Mouse (Mus musculus) neural tube, embryonic 11.5 days (tissue): Measurements from ENCODE around the gene Nos1ap. TPM values are rescaled to one million over a fixed set of nuclear protein-coding genes. Genes with fewer than 3 reads are reported as not detected.

Experiments
- ATAC-seq: fragments of 200-750 bp; cut with Nextera tagmentation; 2 replicates; pipeline ENCODE4 v1.8.0; 2017; ENCODE audit warnings: moderate number of reproducible peaks, mild to moderate bottlenecking, moderate TSS enrichment, moderate library complexity; ENCODE audit not compliant: insufficient read depth, low FRiP score, low TSS enrichment
- DNase-seq: peaks from one replicate; pipeline ENCODE4 v3.0.0-alpha.2; 2015; ENCODE audit warnings: low spot score
- H3K27ac ChIP-seq: fragments of 300-500 bp; sonication (generic); 2 replicates; pipeline ENCODE4 v1.5.1; 2014; ENCODE audit warnings: low read depth, mild to moderate bottlenecking, low read length
- H3K27me3 ChIP-seq: fragments of 300-500 bp; sonication (generic); 2 replicates; pipeline ENCODE4 v1.6.1; 2014; ENCODE audit warnings: mild to moderate bottlenecking, low read length, mixed read lengths; ENCODE audit not compliant: control insufficient read depth, insufficient read depth
- H3K36me3 ChIP-seq: fragments of 300-500 bp; sonication (generic); 2 replicates; pipeline ENCODE4 v1.6.1; 2014; ENCODE audit warnings: mild to moderate bottlenecking, low read length, moderate library complexity, mixed read lengths; ENCODE audit not compliant: control insufficient read depth, insufficient read depth
- H3K4me1 ChIP-seq: fragments of 300-500 bp; sonication (generic); 2 replicates; pipeline ENCODE4 v1.6.1; 2014; ENCODE audit warnings: low read length, mixed read lengths; ENCODE audit not compliant: control insufficient read depth, insufficient read depth
- H3K4me2 ChIP-seq: fragments of 300-500 bp; sonication (generic); 2 replicates; pipeline ENCODE4 v1.6.1; 2014; ENCODE audit warnings: low read depth, mild to moderate bottlenecking, moderate library complexity
- H3K4me3 ChIP-seq: fragments of 300-500 bp; sonication (generic); 2 replicates; pipeline ENCODE4 v1.5.1; 2014; ENCODE audit warnings: low read depth, low read length
- H3K9ac ChIP-seq: fragments of 300-500 bp; sonication (generic); 2 replicates; pipeline ENCODE4 v1.6.1; 2014; ENCODE audit warnings: mild to moderate bottlenecking, low read length
- H3K9me3 ChIP-seq: fragments of 300-500 bp; sonication (generic); 2 replicates; pipeline ENCODE4 v1.6.1; 2016; ENCODE audit warnings: low read length; ENCODE audit not compliant: control insufficient read depth
- WGBS: fragments of 180-500 bp; shearing (Covaris S2); extraction: QIAGEN DNeasy Blood & Tissue Kit; methylation state at CpG from one replicate; pipeline ENCODE4 v1.1.7; 2014; 5-methylcytosine and 5-hydroxymethylcytosine counted together
- polyA plus RNA-seq: library from polyadenylated mRNA; unstranded; fragments of >200 nt; fragmentation: Nextera tagmentation; extraction: Ambion mirVana; gene quantifications from 2 replicates; pipeline ENCODE4 v1.2.1, GENCODE M21; 2014

Nos1ap gene
- polyA plus RNA-seq, 1 experiment from 2014 or later = 8.9 TPM

DNA sequence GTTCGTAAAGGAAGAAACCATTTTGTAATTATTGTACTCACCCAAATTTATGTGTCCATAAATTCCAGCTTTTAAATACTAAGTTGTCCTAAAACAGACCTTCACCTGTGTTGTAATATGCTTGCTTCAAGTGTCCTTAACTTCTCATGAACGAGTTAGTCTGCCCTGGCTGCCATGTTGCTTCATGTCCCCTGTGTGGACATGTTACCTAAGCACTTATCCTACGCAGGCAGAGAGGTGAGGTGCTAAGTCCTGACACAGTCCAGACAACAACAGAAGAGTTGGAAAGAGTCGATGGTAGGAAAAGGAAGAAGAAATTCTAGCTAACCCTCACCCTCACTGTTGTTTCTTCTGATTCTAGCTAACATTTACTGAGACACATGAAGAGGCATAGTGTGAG, 43.4 kb downstream of the Nos1ap start:
- 87% methylated on average over 4 of the region's 4 CpGs for WGBS
- no peak for DNase-seq
- no peak overlapping the region for H3K4me3 ChIP-seq
- no peaks in the 10 kb centered on the region for H3K36me3 ChIP-seq
- no peak for ATAC-seq
- H3K27ac ChIP-seq = no peak overlapping the region
- H3K4me1 ChIP-seq = no peaks in the 10 kb centered on the region
- no peak overlapping the region for H3K4me2 ChIP-seq
- H3K27me3 ChIP-seq = no peaks in the 10 kb centered on the region
- no peak overlapping the region for H3K9ac ChIP-seq
- no peaks in the 10 kb centered on the region for H3K9me3 ChIP-seq

DNA sequence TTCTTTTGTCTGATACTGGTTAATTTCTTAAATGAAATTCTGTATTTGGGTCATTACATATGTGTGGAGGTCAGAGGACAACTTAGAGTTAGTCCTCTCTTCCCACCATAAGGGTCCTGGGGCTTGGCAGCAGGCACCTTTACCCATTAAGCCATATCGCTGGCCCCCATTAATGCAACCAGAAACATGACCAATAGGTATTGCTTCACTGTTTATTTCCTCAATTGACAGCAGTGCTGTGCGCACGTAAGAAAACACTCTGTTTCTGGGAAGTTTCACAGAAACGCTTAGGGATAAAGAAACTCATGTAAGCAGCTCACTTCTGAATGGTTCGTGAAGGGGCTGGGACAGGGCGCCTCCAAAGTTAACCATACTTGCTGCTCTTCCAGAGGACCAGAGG, 44.4 kb downstream of the Nos1ap start:
- H3K4me2 ChIP-seq = no peak overlapping the region
- WGBS = 92% methylated on average over 6 of the region's 6 CpGs
- H3K4me3 ChIP-seq = no peak overlapping the region
- H3K9ac ChIP-seq = no peak overlapping the region
- H3K36me3 ChIP-seq = no peaks in the 10 kb centered on the region
- H3K27ac ChIP-seq = no peak overlapping the region
- ATAC-seq (no peak), DNase-seq (no peak)
- H3K4me1 ChIP-seq = no peaks in the 10 kb centered on the region
- H3K27me3 ChIP-seq = no peaks in the 10 kb centered on the region
- no peaks in the 10 kb centered on the region for H3K9me3 ChIP-seq

DNA sequence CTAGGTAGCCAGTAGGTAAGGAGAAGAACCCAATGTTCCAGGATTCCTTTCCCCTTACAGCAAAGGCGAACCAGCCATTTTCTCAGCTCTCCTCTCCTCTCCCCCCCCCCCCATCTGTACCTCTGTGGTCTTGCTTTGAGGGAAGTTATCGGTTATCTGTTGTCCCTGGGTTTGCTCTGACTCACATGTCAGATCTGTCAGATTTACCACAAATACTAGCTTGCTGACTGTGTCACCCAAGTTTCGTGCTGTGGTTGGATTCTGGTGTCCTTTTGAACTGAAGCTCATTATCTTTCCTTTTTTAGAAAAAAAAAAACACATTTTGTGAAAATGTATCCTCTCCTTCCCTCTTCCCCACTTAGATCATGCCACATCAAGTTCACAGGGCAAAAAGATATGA, 50.2 kb downstream of the Nos1ap start:
- H3K36me3 ChIP-seq = no peaks in the 10 kb centered on the region
- DNase-seq (no peak), ATAC-seq (no peak)
- 96% methylated on average over 3 of the region's 3 CpGs for WGBS
- no peak overlapping the region for H3K27ac ChIP-seq
- no peak overlapping the region for H3K4me3 ChIP-seq
- no peaks in the 10 kb centered on the region for H3K4me1 ChIP-seq
- no peak overlapping the region for H3K9ac ChIP-seq
- no peak overlapping the region for H3K4me2 ChIP-seq
- no peaks in the 10 kb centered on the region for H3K9me3 ChIP-seq
- H3K27me3 ChIP-seq = no peaks in the 10 kb centered on the region

DNA sequence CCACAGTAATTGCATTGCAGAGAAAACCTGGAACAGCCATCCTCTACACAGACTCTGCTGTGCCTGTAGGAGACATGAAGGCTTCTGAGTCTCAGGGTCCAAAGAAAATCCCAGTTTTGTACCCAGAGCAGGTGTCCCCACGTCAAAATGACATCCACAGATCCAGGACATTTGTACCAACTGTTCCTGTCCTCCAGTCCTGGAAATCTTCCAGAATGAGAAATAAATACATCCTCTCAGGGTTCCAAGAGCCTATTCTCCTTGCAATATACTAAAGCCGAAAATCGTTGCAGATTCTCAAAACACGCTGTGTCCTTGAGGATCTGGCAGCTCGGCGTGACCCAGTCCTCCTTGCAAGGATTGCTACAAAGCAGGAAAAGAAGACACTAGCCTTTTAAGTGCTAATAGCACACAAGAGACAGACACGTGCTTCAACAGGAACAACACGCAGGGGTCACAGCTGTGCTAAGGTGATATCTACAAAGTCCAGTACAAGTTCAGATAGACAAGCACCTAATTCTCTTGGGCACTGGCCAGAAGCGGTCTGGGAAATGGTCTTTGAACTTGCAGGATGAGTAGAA, 51.1 kb downstream of the Nos1ap start:
- no peak for DNase-seq
- Histone ChIP-seq H3K4me1 (no peaks in the 10 kb centered on the region), H3K9ac (no peak overlapping the region), H3K27ac (no peak overlapping the region), H3K4me3 (no peak overlapping the region), H3K9me3 (no peaks in the 10 kb centered on the region), H3K27me3 (no peaks in the 10 kb centered on the region), H3K4me2 (no peak overlapping the region), H3K36me3 (no peaks in the 10 kb centered on the region)
- WGBS = 92% methylated on average over 9 of the region's 9 CpGs
- ATAC-seq = no peak

DNA sequence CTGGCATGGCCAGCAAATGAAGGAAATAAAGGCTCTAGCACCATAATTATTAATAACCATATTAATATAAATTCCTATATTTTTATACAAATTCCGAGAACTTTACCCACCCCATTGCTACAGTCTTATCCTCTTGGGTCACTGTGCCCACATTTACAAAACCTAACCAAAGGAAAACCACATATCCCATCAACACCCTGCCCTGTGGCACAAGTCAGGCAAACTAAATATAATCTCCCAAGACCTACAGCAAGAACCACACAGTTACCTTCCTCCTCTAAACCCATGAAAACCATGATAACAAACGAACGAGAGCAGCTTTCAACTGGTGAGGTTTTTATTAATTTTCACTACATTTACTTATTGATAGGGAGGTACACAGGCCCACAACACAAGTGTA, 53.3 kb downstream of the Nos1ap start:
- 85% methylated on average over 3 of the region's 3 CpGs for WGBS

DNA sequence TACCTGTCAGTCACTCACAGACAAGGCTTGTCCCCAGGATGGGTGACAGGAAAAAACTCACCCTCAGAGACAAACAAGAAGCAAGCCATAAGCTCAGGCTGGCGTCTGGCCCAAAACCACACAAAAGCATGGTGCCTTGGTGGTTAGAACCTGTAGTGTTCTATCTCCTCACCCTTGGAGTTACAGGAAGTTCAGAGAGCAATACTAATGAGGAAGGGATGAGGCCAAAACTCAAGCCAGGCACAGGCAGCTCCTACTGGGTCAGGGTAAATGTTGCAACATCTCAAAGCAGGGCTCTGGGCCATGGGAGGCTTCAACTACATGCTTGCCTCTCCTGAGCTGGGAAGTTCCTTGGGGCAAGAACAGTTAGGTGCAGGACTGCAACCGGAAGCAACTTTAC, 54.4 kb downstream of the Nos1ap start:
- Histone ChIP-seq H3K9ac (no peak overlapping the region), H3K36me3 (no peaks in the 10 kb centered on the region), H3K27me3 (no peaks in the 10 kb centered on the region), H3K4me2 (no peak overlapping the region), H3K27ac (no peak overlapping the region), H3K4me1 (no peaks in the 10 kb centered on the region), H3K9me3 (no peaks in the 10 kb centered on the region), H3K4me3 (no peak overlapping the region)
- DNase-seq (no peak), ATAC-seq (no peak)
- 86% methylated on average over 2 of the region's 2 CpGs for WGBS

More for the DNA sequence above, 53.3 kb downstream of the Nos1ap start:
- Histone ChIP-seq H3K4me1 (no peaks in the 10 kb centered on the region), H3K9ac (no peak overlapping the region), H3K36me3 (no peaks in the 10 kb centered on the region), H3K4me2 (no peak overlapping the region), H3K27ac (no peak overlapping the region), H3K4me3 (no peak overlapping the region), H3K27me3 (no peaks in the 10 kb centered on the region), H3K9me3 (no peaks in the 10 kb centered on the region)
- DNase-seq (no peak), ATAC-seq (no peak)

DNA sequence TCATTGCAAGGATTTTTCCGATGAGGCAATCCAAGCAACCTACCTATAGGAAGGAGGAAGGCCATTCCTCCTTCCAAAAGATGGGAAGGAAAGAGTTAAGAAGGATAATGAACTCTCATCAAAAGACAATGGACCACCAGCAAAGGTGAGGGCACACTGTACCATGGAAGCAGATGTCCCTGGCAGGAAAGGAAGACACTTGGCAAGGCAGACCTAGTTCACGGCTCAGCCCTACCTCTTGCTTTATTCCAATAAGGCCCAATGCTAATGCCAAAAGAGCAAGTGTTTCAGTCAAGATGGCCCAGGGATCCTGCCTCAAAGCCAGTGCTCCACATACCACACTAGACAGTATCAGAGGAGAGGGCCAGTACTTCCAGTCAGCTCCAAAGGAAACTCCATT, 58.4 kb downstream of the Nos1ap start:
- no peaks in the 10 kb centered on the region for H3K4me1 ChIP-seq
- H3K4me3 ChIP-seq = no peak overlapping the region
- no peak for ATAC-seq
- H3K27ac ChIP-seq = no peak overlapping the region
- no peaks in the 10 kb centered on the region for H3K36me3 ChIP-seq
- no peak overlapping the region for H3K9ac ChIP-seq
- H3K4me2 ChIP-seq = no peak overlapping the region
- H3K9me3 ChIP-seq = no peaks in the 10 kb centered on the region
- H3K27me3 ChIP-seq = no peaks in the 10 kb centered on the region
- 91% methylated on average over 2 of the region's 2 CpGs for WGBS
- DNase-seq = no peak

DNA sequence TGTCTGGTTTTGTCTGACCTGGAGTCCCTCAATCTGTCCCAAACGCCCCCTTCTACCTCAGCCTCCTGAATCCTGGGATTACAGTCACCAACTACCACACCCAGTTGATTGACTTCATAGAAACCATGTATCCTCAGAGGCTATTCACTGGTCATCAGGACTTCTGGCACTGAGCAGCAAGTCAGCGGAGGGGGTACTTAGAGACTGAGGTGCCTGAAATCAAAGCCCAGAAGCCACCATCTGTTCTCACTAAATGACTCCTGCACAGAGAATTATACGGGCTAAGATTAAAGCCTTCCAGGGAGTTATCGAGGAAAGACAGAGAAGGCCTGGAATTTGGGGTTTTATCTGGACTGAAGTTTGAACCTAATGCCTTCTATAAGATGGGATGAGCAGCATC, 59.2 kb downstream of the Nos1ap start:
- H3K4me1 ChIP-seq = no peaks in the 10 kb centered on the region
- H3K27me3 ChIP-seq = no peaks in the 10 kb centered on the region
- H3K4me3 ChIP-seq = no peak overlapping the region
- H3K9me3 ChIP-seq = no peaks in the 10 kb centered on the region
- H3K36me3 ChIP-seq = no peaks in the 10 kb centered on the region
- H3K9ac ChIP-seq = no peak overlapping the region
- H3K27ac ChIP-seq = no peak overlapping the region
- ATAC-seq (no peak), DNase-seq (no peak)
- H3K4me2 ChIP-seq = no peak overlapping the region
- WGBS = 55% methylated on average over 4 of the region's 4 CpGs

DNA sequence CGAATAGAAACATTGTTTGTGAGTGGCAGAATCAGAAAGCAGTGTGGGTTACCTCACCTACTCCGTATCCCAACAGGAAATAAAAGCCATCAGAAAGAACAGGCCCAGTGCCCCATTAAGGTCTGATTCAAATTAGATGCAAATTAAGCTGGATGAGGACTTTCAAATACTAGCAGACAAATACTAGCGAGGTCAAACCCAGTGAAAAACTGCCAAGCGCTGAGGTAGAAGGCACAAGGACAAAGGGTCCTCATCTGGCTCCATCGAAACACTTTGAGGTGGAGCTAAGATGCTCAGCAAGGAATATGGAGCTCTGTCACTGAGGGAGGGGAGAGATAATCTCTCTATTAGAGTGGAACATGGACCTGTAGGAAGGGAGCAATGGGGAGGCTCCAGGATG, 66.8 kb downstream of the Nos1ap start:
- 68% methylated on average over 5 of the region's 5 CpGs for WGBS
- no peak overlapping the region for H3K27ac ChIP-seq
- no peak for DNase-seq

More for the DNA sequence above, 66.8 kb downstream of the Nos1ap start:
- Histone ChIP-seq H3K36me3 (no peaks in the 10 kb centered on the region), H3K4me3 (no peak overlapping the region), H3K27me3 (no peaks in the 10 kb centered on the region), H3K4me2 (no peak overlapping the region), H3K9ac (no peak overlapping the region), H3K9me3 (0 out of 2 replicates have a peak, but pooled peaks cover 3% of the 10 kb centered on the region), H3K4me1 (peaks cover 11% of the 10 kb centered on the region)
- no peak for ATAC-seq
